Mouse (Mus musculus): ENCODE data around the gene Chn1.
"Not testable (repeated sequence)": the region's sequence is repeated elsewhere in the genome, so short reads cannot be mapped to it uniquely, and the experiment has no call there.

The Chn1 gene

DNA sequence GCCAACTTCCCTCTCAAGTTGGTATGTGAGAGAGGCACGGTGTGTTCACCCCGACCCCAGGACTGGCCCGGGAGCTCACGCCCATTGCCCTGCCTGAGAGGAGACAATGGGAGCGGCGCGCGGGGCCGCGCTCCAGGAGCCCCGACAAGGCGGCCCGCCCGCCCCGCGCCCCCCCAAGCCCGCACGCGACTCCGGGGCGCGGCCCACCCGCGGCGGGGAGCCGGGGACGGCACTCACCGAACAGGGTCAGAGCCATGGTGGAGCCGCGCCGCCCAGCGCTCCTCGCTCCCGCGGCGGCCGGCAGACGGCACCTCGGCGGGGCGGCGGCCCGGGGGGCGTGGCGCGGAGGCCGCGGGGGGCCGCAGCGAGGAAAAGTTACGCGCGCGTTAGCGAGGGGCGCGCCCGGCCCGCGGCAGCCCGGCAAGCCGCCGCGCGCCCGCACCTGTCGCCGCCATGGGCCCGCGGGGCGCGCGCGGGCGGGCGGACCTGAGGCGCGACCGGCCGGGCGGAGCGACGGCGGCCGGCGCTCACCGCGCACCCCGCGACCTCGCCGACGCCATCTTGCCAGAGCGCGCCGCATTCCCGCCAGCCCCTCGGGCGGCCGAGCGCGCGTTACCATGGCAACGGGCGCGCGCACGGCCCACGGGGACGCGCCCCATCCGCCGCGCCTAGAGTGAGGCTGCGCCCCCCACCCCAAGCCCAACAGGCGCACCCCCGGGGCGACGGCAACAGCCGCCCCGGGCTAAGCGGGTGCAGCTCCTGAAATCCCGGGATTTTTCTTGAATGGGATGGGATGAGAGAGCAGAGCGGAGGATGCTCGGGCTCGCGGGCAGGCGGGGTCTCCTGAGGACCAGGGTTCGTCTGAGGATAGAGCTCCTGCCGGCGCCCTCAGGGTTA is at the start of gene Chn1:
Gene Chn1, minus strand, starts transcription at position 561 of the 897 bp plus-strand sequence.
- DNase-seq (ENCODE audit: low spot score): peak; percentile 89

DNA sequence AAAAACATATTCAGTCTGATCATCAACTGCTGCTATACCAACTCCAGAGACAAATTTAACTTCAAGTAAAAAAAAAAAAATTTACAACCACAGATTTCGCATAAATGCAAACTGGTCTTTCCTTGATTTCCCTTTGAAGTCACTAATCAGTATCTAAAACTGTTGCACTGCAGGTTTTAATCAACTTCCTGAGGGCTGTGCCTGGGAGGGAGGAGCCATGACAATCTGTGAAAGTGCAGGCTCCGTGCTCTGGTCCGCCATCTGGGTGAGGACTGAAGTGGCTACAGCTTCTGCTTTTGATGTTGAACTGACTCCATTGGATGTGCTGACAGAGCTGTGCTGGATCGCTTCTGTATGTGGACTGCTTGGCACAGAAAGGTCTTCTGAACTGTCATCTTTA is 43.6 kb upstream of the Chn1 start:
- DNase-seq (ENCODE audit: low spot score): no peak

DNA sequence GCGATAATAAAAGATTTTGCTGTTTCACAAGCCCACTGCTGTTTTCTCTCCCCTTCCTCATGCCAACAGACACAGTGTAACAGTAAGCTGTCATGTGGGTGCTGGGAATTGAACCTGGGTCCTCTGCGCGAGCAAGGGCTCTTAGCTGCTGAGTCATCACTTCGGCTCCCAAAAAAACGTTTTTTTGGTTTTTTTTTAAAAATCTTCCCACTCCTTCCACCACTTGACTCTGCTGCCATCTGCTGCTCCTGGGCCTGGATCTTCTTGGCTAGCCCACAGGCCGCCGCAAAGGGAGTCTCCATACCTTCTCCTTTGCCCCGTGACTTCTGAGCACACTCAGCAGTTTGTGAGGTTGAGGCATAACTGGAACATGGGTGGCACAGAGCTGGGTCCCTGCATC is 32.5 kb upstream of the Chn1 start:
- DNase-seq (ENCODE audit: low spot score): no peak

DNA sequence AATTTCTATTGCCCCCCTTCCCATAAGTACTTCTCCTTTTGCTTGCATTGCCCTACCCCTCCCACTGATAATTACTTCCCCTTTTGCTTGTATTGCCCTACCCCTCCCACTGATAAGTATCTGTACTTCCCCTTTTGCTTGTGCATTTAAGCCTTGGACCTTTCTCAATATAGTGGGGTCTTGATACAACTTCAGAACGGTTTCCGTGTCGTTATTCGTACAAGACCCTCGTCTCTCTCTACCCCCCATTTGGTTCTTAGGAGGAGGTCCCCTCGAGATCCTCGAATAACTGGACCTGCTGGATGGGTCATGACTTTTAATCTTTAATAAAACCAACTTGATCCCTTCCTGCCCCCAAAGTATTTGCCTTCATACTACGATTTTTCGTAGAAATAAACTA is 25.0 kb upstream of the Chn1 start:
- not testable (repeated sequence) for DNase-seq (ENCODE audit: low spot score)

DNA sequence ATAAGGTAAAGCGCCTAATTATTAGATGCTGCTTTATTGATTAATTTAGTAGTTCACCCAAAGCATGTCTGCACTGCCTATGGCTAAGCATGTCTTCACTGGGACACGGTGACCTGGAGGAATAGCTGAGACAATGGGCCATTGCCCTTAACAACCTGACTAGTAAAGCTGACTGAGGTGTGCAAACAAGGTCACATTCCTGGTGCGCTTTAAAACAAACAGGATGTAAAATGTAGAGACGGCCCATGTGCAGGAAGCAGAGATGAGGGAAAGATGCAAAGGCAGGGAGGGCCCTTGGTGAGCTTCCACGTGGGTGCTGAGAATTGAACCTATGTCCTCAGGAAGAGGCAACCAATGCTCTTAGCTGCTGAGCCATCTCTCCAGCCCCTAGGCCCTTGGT is 23.6 kb upstream of the Chn1 start:
- no peak for DNase-seq (ENCODE audit: low spot score)

DNA sequence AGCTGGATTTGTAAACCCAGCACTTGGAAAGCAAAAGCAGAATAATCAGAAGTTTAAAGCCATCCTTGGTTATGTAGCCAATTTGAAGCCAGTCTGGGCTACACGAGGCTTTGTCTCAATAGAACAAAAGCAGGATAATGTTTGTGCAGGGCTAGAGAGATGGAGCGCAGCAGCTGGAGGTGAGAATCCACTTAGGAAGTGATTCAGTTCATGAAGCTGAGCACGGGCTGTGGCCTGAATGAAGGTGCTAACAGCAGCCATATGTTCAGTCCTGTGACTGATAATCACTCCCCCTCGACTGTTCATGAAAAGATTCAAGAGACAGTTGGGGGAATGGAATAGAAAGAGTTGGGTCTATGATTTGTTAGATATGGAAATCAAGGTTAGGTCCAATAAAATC is 23.0 kb upstream of the Chn1 start:
- DNase-seq (ENCODE audit: low spot score): no peak

DNA sequence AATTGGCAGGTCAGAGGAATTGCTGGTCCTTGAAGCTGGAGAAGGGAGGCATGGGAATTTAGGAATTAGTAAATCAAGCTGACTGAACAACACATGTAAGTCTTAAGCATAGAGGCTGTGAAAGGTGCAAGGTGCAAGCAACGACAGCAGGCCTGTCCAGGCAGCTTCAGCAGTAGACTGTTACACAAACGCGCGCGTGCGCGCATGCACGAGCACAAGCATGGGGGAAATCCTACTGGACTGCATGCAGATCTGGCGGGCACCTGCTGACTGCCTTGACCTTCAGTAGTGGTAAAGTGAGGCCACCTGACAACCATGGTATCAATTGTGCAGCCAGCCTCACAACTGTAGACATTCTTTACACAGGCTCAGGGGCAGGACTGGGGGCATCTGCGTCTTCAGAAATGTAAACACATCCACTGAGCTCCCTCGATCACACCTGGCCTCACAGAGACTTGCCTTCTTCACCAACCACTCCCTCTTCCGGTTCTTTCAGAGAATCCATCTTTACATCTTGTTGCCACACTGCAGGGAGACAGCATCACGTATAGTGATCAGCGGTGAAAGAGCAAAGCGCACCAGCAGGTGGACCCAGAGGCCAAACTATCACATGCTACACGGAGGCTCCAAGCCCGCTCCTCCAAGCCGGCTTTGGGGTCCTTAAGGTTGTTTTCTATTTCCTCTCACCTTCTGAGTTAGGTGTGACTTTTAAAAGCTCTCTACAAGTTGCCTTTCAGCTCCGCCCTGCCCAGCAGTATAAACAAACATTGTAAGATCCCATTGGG is 16.9 kb upstream of the Chn1 start:
- peak; percentile 73 for DNase-seq (ENCODE audit: low spot score)

DNA sequence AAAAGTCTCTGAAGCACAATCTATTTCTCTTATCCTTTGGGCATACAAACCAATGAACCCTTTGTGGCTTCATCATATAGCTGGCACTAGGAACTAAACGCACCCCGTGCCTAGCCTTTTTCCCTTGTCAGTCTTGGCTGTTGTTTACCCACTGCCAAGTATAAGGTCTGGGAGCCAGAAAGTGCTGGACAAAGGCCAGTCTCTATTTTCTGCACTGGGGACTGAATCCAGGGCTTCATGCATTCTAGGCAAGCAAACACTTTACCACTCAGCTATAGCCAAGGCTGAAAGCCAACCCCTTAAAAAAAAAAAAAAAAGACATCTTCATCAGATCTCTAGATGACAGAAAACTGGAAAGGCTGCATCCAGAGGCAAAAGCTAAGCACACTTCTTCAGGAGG is 15.2 kb upstream of the Chn1 start:
- no peak for DNase-seq (ENCODE audit: low spot score)

DNA sequence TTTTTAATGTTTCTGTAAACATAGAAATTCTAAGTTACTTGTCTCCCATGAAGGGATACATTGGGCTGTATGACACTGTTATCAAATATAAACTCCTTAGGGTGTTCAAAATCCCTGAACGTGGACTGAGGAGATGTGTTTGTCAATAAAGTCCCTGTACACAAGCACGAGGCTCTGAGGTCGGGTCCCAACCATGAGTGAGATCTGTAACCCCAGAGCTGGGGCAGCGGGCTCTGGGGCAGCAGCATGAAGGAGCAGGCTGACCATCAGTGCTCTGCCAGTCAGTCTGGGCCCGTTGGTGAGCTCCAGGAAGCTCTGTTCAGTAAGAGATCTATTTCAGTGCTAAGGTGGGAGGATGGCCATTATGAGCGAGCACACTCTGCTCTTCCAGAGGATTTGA is 13.2 kb upstream of the Chn1 start:
- no peak for DNase-seq (ENCODE audit: low spot score)

DNA sequence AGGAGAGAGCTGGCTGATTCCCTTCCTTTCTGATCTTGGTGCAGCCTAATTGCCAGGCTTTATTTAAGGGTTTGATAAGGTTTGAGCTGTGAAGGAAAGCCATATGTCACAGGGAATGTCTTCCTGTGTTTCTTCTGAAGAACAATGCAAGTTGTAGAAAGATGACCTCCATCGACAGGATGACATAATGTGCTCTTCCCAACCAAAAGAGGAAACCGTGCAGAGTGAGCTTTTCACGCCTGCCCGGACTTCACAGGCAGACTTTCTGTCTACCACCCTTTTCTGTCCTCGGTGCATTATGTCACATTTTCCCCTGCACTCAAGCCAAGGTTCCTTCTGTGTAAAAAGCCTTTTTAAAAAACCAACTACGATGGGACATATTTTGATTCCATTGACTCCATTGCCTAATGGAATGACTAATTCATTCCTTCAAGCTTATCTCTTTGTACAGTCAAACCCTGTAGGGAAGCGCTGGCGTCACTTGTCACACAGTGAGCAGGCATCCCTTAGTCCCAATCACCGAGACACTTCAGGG is 7.3 kb upstream of the Chn1 start:
- no peak for DNase-seq (ENCODE audit: low spot score)

DNA sequence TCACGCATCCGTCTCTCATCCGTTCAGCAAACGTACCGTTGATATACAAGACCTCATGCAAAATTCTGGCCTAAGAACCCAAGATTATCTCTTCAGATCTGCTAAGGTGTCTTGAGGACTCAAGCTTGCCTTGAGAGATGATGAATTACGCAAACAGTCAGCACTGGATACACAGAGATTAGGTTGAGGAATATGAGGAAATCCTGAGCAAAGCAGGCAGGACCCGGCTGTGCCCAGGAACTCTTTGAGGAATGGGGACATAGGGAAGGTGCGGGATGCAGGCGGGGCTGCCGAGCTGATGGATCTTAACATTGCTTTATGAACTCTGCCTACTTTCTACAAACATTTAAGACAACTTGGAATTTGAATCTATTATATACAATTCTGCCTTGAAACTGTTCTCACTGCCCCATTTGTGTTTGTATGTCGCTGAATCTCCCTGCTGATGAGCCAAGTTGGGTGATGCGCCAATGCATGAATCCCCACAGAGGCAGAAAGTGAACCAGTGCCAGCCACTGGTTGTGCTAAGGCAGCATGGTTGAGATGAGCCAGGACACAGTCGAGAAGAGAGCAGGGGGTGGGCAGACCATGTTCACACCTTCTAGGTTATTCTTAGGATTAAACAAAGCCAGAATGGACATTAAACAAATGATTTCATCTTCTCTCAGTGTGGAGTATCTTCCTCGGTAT is 5.3 kb upstream of the Chn1 start:
- DNase-seq (ENCODE audit: low spot score): no peak

DNA sequence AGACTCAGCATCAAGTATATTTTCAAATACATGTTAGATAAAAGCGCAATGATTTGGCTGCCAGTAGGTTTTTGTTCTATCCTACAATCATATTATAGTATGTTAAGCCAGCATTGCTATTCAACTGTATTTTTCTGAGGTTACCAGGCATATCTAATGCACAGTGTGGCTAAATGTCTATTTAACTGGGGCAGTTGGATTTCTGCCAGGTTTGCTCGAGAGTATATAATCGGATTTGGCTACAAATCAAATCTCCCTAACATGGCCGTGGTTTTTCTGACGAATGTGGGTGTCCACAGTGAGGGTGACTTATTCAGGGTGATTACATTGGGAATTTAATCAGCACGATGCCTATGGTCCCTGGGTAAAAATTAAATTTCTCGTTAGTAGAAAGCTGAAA is 4.7 kb upstream of the Chn1 start:
- no peak for DNase-seq (ENCODE audit: low spot score)

DNA sequence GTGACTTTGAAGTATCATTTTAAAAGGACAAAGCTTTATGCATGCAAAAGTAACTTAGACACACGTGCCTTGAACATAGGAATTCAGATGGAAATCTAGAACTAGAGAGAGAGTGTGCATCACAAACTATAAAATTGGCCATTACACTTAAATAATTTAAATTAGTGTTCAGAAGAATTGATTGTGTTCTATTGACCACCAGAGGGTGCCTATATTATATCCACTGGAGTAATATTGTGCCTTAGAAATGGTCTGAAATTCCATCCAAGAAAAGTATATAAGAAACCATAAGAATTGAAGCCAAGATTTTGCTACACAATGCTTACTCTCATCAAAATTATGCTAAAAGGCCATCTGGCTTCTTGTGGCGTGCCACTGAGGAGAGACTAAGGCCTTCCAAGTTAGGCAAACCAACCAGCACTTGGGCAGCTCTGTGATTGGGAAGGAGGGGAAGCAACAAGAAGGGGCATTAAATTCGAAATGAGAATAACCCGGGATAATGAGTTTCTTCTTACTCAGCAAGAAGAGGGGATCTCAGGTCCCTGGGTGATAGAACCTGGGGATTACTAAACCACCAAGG is 4.0 kb upstream of the Chn1 start:
- DNase-seq (ENCODE audit: low spot score): no peak

DNA sequence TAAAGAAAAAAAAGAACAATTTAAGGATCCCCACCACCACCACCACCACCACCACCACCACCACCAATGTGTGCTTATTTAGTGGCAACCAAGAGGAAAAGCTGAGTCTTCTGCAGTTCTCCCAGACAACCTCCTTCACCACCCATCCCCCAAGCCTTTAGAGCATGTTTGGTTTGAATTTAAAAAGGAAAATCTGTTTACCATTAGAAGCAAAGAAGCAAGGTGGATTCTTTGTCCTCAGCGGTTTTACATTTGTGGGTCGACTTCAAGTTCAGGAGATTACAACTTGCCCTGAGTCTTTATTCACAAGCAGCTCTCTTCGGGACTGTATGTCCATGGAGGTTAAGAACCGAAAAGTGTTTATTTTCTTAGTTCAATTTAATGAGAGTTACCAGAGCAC is 1.8 kb upstream of the Chn1 start:
- DNase-seq (ENCODE audit: low spot score): no peak

DNA sequence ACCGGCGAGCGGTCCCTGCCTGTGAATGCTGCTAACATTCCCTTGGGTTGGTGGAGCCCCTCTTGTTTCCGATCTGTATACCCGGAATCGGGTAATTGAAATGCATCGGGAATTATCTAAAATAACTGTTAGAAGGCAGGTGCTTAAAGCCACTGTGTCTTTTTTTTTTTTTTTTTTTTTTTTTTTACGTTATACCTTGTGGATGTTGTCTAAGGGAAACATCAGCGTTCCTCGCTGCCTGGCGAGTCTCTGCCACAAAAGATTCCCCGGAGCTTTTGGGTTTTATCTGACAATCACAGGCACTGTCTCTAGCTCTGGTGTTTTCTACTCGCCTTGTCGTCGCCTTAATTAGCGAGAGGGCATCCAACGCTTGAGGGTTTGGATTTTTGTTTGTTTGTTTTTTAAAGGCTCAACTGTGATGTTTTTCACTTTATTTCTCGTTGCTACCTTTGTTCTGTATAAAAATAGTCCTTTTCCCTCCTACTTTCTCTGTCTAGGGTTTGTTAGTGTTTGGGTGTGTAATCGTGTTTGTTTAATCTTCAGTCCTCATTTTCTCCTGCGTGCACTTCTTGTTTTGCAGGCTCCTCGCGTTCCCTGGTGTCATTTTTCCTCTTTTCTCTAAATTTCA is 651 bp upstream of the Chn1 start:
- peak; percentile 30 for DNase-seq (ENCODE audit: low spot score)

DNA sequence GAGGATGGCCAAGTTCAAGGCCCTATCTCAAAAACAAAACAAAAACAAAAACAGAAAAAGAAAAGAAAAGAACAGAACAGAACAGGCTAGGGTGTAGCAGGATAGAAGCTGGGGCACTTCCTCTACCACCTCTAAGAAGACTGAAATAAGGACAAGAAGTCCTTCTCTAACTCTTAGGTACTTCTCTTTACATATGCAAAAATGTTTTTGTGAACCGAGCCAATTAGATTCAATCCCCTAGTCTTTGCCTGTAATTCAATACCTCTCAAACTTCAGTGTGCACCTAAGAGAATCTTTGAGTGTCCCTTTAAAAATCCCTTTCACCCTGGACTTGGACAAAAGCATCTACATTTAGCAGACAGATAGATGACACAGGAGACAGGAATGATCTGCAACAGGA is 2.2 kb downstream of the Chn1 start:
- DNase-seq (ENCODE audit: low spot score): no peak

DNA sequence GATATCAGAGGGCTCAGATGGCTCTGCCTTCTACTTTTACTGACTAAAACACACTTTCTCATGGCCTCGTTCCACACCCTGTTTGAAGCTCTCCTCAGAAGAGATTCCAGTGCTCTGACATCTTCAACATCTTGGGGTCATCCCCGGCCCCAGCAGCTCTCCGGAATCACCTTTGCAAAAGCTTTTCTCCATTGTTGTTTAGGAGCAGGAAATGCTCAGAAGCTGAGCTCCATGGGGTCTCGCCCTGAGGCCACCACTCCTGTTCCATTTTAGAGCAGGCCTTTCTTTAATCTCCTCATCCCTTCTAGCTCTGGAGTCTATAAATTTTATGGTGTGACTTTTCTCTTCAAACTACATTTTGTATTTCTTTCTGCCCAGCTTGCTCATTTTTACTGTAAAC is 6.5 kb downstream of the Chn1 start:
- no peak for DNase-seq (ENCODE audit: low spot score)

DNA sequence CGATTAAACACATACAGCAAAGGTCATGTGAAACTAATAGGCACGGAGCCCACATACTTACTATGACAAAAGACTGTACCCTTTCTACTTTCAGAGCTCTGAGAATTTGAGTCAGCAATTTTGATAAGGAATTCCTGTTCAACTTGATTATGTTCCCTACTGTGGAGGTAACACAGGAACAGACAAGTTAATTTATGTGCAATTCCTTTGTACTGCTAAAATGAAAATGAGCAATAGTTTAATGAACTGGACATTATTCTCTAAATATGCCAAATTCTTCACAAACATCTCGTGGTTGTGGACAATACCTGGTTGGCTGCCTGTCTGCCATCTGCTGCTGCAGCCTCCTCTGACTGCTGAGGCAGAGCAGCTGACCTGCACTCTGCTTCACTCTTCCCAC is 11.6 kb downstream of the Chn1 start:
- DNase-seq (ENCODE audit: low spot score): no peak

DNA sequence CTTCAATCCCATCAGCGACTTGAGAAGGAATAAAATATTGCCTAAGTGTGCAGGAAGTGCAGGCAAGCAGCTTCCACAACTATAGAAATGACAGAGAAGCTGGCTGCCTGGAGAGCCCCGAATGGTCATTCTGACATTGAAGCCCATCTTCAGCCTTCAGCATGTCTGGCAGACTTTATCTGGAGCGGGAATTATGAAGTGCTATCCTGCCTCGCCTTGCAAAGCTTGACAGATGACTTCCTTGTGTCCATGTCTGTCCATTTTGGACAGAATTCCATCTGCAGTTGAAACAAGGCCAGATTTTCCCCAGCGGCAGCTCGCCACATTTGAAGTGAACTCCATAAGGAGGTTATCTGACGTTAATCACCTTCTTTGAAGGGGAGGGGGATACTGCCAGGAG is 15.2 kb downstream of the Chn1 start:
- no peak for DNase-seq (ENCODE audit: low spot score)

DNA sequence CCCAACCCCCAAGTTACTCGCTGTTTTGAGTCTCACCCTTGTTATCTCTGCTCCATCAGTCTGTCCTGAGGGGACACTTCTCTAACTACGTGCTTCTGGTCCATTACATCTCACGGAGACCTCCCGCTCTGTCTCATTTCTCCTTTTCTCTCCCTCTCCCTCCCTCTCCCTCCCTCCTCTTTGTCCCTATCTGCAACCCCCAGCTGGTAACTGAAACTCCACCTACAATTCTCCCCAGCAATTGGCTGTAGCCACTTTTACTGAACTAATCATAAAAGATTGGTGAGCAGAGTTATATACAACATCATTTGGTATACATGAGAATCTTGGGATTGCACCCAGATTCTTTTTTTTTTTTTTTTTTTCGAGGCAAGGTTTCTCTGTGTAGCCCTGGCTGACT is 16.1 kb downstream of the Chn1 start:
- no peak for DNase-seq (ENCODE audit: low spot score)

DNA sequence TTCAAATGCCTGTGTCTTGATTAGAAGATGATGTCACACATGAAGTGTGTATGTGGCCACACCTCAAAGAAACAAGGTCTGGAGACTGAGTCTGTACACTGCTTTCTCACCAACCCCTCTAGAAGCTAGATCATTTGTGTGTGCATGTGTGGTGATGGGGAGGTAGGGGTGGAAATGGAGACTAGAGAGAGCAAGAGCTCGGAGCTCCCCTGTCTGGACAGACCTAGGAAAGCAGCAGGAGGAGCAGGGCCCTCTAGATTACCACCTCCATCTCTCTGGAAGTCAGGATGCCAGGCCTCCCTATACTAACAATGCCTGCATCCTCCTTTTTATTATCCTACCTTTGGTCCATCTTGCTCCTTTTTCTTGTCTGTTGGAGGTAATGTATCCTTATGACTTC is 27.8 kb downstream of the Chn1 start:
- DNase-seq (ENCODE audit: low spot score): no peak

DNA sequence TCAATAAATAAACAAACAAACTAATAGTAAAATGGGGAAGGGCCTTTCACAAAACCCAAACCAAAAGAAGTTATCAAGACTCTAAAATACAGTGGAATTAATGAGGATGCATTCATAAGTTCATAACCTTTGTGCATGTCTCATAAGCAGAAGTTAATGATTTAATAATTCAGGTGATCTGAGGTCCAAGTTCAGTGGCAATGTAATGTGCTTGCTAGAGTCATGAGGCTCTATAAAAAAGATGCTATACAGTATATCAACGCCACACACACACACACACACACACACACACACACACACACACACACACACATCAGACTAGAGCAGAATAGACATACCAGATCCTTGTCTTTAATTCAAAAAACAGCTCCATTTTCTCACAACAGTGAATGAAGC is 28.8 kb downstream of the Chn1 start:
- no peak for DNase-seq (ENCODE audit: low spot score)

Data from embryo, embryonic 10 days (tissue).